ENCODE assay signal across 8 mouse cellular contexts in genomic region chr17:84510355-84510754, GRCm38 (mm10). TPM values are rescaled to one million over a fixed set of nuclear protein-coding genes. Genes with fewer than 3 reads are reported as not detected.
DNase-seq lines count a peak whose midpoint lies in the region; ATAC-seq and TF ChIP-seq lines count a peak whose summit lies in the region.

No protein-coding gene starts in this region.

- 22% methylated on average over 5 of the region's 5 CpGs for WGBS in hindbrain, postnatal 0 days
- 46% methylated on average over 5 of the region's 5 CpGs for WGBS in hindbrain, embryonic 13.5 days

- no peak overlapping the region for H3K4me2 ChIP-seq in hindbrain, postnatal 0 days (ENCODE audit: low read depth, low read length)
- no peak overlapping the region for H3K4me2 ChIP-seq in hindbrain, embryonic 13.5 days

- H3K9ac ChIP-seq in hindbrain, postnatal 0 days (replicated peaks; ENCODE audit: low read length): no peak overlapping the region
- H3K9ac ChIP-seq in hindbrain, embryonic 13.5 days: no peak overlapping the region

- TF ChIP-seq CTCF in hindbrain, postnatal 0 days (IDR thresholded peaks at IDR 0.05; ENCODE audit: low read depth): no peak

- H3K36me3 ChIP-seq in hindbrain, postnatal 0 days (ENCODE audit: insufficient read depth, low read length): no peaks in the 10 kb centered on the region
- H3K36me3 ChIP-seq in hindbrain, embryonic 13.5 days: no peaks in the 10 kb centered on the region

- intact Hi-C loops in gastrocnemius, postnatal 14 days (cut with DNase I; ENCODE audit: low total_unique reads): no loop called here

- no peak overlapping the region for H3K4me3 ChIP-seq in hindbrain, postnatal 0 days (ENCODE audit: low read length)
- no peak overlapping the region for H3K4me3 ChIP-seq in hindbrain, embryonic 13.5 days

- H3K4me1 ChIP-seq in hindbrain, postnatal 0 days (ENCODE audit: insufficient read depth, low read length): peaks cover 10% of the 10 kb centered on the region; the same call in 1 of the 2 replicates
- peaks cover 29% of the 10 kb centered on the region for H3K4me1 ChIP-seq in hindbrain, embryonic 13.5 days (replicated peaks)

- peak; percentile 79 for DNase-seq in hindbrain, postnatal 0 days (ENCODE audit: low spot score)
- peak; percentile 55 to 80 for DNase-seq in adrenal gland, adult (ENCODE audit: inconsistent age in 2 of 2, low spot score in 1 of 2)
- DNase-seq in gastrocnemius, postnatal 14 days: peak; percentile 38
- DNase-seq in kidney, postnatal 4 days: peak; percentile 58 to 73
- DNase-seq in lung, postnatal 10 days: peak; percentile 68
- DNase-seq in embryo, embryonic 10.5 days (ENCODE audit: low spot score): no peak
- no peak for DNase-seq in embryo, embryonic 11 days

- ATAC-seq in hindbrain, postnatal 0 days: peak; percentile 61; the same call in 1 of the 2 replicates
- no peak for ATAC-seq in hindbrain, embryonic 13.5 days (ENCODE audit: low FRiP score)

- H3K27ac ChIP-seq in hindbrain, postnatal 0 days: no peak overlapping the region; the same call in 1 of the 2 replicates
- no peak overlapping the region for H3K27ac ChIP-seq in hindbrain, embryonic 13.5 days

- H3K27me3 ChIP-seq in hindbrain, postnatal 0 days (ENCODE audit: insufficient read depth, low read length): no peaks in the 10 kb centered on the region
- H3K27me3 ChIP-seq in hindbrain, embryonic 13.5 days: peaks cover 9% of the 10 kb centered on the region

- H3K9me3 ChIP-seq in hindbrain, postnatal 0 days (ENCODE audit: low read length): no peaks in the 10 kb centered on the region
- no peaks in the 10 kb centered on the region for H3K9me3 ChIP-seq in hindbrain, embryonic 13.5 days

RNA-seq across cellular contexts. Expression of gene Plekhh2, which starts 1.3 kb away (rescaled TPM):
- total RNA-seq in hindbrain, postnatal 0 days (2014; rRNA removed): 2.6 and 3.7 TPM in 2 replicates
- 1.3 and 1.6 TPM in 2 replicates for polyA plus RNA-seq in hindbrain, postnatal 0 days (2015; fragmentation: Nextera tagmentation; extraction: Ambion mirVana)
- 1.9 and 2.1 TPM in 2 replicates for polyA plus RNA-seq in hindbrain, embryonic 13.5 days (2015; fragmentation: Nextera tagmentation; extraction: Ambion mirVana)
- 1 to 10 TPM; 3.6 to 3.8 TPM for total RNA-seq in gastrocnemius, postnatal 14 days (2021)

RNA-seq across cellular contexts. Expression of gene Thada, which starts 44.4 kb away (rescaled TPM):
- total RNA-seq in hindbrain, postnatal 0 days (2014; rRNA removed): 11.4 and 15.7 TPM in 2 replicates
- 3.2 and 3.3 TPM in 2 replicates for polyA plus RNA-seq in hindbrain, postnatal 0 days (2015; fragmentation: Nextera tagmentation; extraction: Ambion mirVana)
- 6.1 and 8.5 TPM in 2 replicates for polyA plus RNA-seq in hindbrain, embryonic 13.5 days (2015; fragmentation: Nextera tagmentation; extraction: Ambion mirVana)
- total RNA-seq in gastrocnemius, postnatal 14 days (2021): 1 to 10 TPM; 5.1 to 5.5 TPM

Comparison
In these comparisons a context has a peak if more than half of its experiments do, and no peak if none do; other contexts are left out.
1. DNase-seq: peak in hindbrain, postnatal 0 days (single experiment), adrenal gland, adult (2 of 2), gastrocnemius, postnatal 14 days (single experiment), kidney, postnatal 4 days (2 of 2) and lung, postnatal 10 days (single experiment); none in embryo, embryonic 10.5 days (single experiment) and embryo, embryonic 11 days (single experiment).